Mouse (Mus musculus) ovary, postnatal 36 days (tissue): Measurements from ENCODE around the gene Prrc2b.

Source experiments
- DNase-seq: peaks from one replicate; pipeline ENCODE4 v3.0.0; 2022; ENCODE audit warnings: low spot score, mixed read lengths

Prrc2b gene

GRCm38 (mm10) chr2:32137667-32138266 is 13.1 kb upstream of the Prrc2b start:
- peak; percentile 95 for DNase-seq

- no peak for DNase-seq
Observed at GRCm38 (mm10) chr2:32139377-32139776, 11.5 kb upstream of the Prrc2b start.

- no peak for DNase-seq
Observed at GRCm38 (mm10) chr2:32140498-32140934, 10.4 kb upstream of the Prrc2b start.

- DNase-seq, result no peak
Observed at GRCm38 (mm10) chr2:32141602-32142001, 9.3 kb upstream of the Prrc2b start.

- no peak for DNase-seq
Observed at GRCm38 (mm10) chr2:32142368-32142767, 8.5 kb upstream of the Prrc2b start.

GRCm38 (mm10) chr2:32144633-32145032 is 6.2 kb upstream of the Prrc2b start:
- no peak for DNase-seq

GRCm38 (mm10) chr2:32146617-32147162 is 4.2 kb upstream of the Prrc2b start:
- DNase-seq, result no peak

- DNase-seq, result no peak
Observed at GRCm38 (mm10) chr2:32150135-32150534, 747 bp upstream of the Prrc2b start.

- DNase-seq, result no peak
Observed at GRCm38 (mm10) chr2:32150562-32150923, 339 bp upstream of the Prrc2b start.

- DNase-seq, result peak; percentile 41
Observed at GRCm38 (mm10) chr2:32151660-32152366, 931 bp downstream of the Prrc2b start.

GRCm38 (mm10) chr2:32152367-32153034 is 1.6 kb downstream of the Prrc2b start:
- no peak for DNase-seq

GRCm38 (mm10) chr2:32153041-32153790 is 2.3 kb downstream of the Prrc2b start:
- DNase-seq, result no peak

GRCm38 (mm10) chr2:32153791-32154119 is 2.9 kb downstream of the Prrc2b start:
- DNase-seq, result no peak

GRCm38 (mm10) chr2:32154334-32154997 is 3.6 kb downstream of the Prrc2b start:
- DNase-seq, result no peak

- no peak for DNase-seq
Observed at GRCm38 (mm10) chr2:32154998-32155541, 4.2 kb downstream of the Prrc2b start.

GRCm38 (mm10) chr2:32155614-32156013 is 4.7 kb downstream of the Prrc2b start:
- no peak for DNase-seq

- DNase-seq, result no peak
Observed at GRCm38 (mm10) chr2:32156645-32157044, 5.8 kb downstream of the Prrc2b start.

- DNase-seq, result no peak
Observed at GRCm38 (mm10) chr2:32157328-32157727, 6.4 kb downstream of the Prrc2b start.

GRCm38 (mm10) chr2:32158616-32159239 is 7.8 kb downstream of the Prrc2b start:
- DNase-seq, result no peak

- DNase-seq, result no peak
Observed at GRCm38 (mm10) chr2:32160525-32160924, 9.6 kb downstream of the Prrc2b start.

GRCm38 (mm10) chr2:32160967-32161366 is 10.1 kb downstream of the Prrc2b start:
- DNase-seq, result no peak
